Mouse (Mus musculus) limb, embryonic 11.5 days (tissue): ENCODE data around the gene Akap2. TPM values are rescaled to one million over a fixed set of nuclear protein-coding genes. Genes with fewer than 3 reads are reported as not detected.
"Not testable (repeated sequence)": the region's sequence is repeated elsewhere in the genome, so short reads cannot be mapped to it uniquely, and the experiment has no call there.

Source experiments
- ATAC-seq: fragments of 200-750 bp; cut with Nextera tagmentation; 2 replicates; pipeline ENCODE4 v1.8.0; 2017; ENCODE audit warnings: low read depth; ENCODE audit not compliant: insufficient number of reproducible peaks, low FRiP score, low TSS enrichment
- DNase-seq: peaks from one replicate; pipeline ENCODE4 v3.0.0-alpha.2; 2015; ENCODE audit warnings: low spot score
- H3K27ac ChIP-seq: fragments of 300-500 bp; sonication (generic); replicated peaks from 2 replicates; pipeline ENCODE4 v1.5.1; 2014; ENCODE audit warnings: low read depth, mild to moderate bottlenecking, low read length
- H3K27me3 ChIP-seq: fragments of 300-500 bp; sonication (generic); 2 replicates; pipeline ENCODE4 v1.6.1; 2014; ENCODE audit warnings: mild to moderate bottlenecking, low read length, mixed read lengths; ENCODE audit not compliant: control insufficient read depth, insufficient read depth
- H3K36me3 ChIP-seq: fragments of 300-500 bp; sonication (generic); 2 replicates; pipeline ENCODE4 v1.6.1; 2014; ENCODE audit warnings: mild to moderate bottlenecking, low read length, moderate library complexity, mixed read lengths; ENCODE audit not compliant: control insufficient read depth, insufficient read depth
- H3K4me1 ChIP-seq: fragments of 300-500 bp; sonication (generic); 2 replicates; pipeline ENCODE4 v1.6.1; 2014; ENCODE audit warnings: low read length, mixed read lengths; ENCODE audit not compliant: control insufficient read depth, insufficient read depth
- H3K4me2 ChIP-seq: fragments of 300-500 bp; sonication (generic); 2 replicates; pipeline ENCODE4 v1.6.1; 2014; ENCODE audit warnings: low read depth, mild to moderate bottlenecking, moderate library complexity; ENCODE audit not compliant: severe bottlenecking
- H3K4me3 ChIP-seq: fragments of 300-500 bp; sonication (generic); 2 replicates; pipeline ENCODE4 v1.5.1; 2014; ENCODE audit warnings: low read depth, low read length
- H3K9ac ChIP-seq: fragments of 300-500 bp; sonication (generic); 2 replicates; pipeline ENCODE4 v1.6.1; 2014; ENCODE audit warnings: mild to moderate bottlenecking, low read length
- H3K9me3 ChIP-seq: fragments of 300-500 bp; sonication (generic); 2 replicates; pipeline ENCODE4 v1.6.1; 2016; ENCODE audit warnings: low read length; ENCODE audit not compliant: control insufficient read depth
- WGBS: fragments of 180-500 bp; shearing (Covaris S2); extraction: QIAGEN DNeasy Blood & Tissue Kit; methylation state at CpG from one replicate; pipeline ENCODE4 v1.1.7; 2014; 5-methylcytosine and 5-hydroxymethylcytosine counted together
- polyA plus RNA-seq: library from polyadenylated mRNA; unstranded; fragments of >200 nt; fragmentation: Nextera tagmentation; extraction: Ambion mirVana; gene quantifications from 2 replicates; pipeline ENCODE4 v1.2.1, GENCODE M21; 2014

The Akap2 gene
- polyA plus RNA-seq, 1 experiment from 2014 or later, result 32.8 TPM

DNA sequence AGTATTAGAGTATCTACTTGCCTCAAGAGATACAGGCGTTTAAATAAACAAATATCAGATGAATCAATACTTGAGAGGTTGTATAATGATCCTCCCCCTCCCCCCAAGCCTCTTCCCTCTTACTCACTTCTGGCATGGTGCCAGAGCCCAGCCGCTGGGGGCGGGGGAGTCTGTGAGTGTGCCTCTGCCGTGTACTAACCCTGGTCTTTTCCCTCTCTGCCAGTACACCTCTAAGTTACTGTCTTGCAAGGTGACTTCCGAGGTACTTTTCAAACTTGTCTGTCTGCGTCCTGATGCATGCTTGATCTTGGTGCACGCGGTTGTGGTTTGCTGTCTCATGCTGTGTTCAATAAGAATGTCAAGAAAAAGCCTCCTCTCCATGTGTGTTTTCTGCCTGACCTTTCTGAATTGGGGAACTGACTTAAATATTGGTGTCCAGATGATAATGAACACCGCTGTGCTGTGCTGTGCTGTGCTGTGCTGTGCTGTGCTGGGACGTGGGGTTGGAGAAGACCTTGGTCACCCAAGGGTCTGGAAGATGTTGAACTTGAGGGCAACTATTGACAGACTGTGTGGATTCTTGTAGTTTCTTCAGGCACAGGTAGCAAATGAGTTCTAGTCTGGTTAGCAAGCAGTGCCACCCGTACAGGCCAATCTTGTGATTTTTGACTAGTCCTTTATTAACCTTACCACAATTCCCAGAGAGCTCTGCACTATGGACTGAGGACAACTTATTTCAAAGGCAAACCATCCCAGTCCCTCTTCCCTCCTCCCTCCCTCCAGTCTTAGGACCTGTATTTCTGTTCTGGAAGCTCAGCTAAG lies 168.8 kb downstream of the Akap2 start:
- H3K36me3 ChIP-seq, result no peaks in the 10 kb centered on the region
- no peaks in the 10 kb centered on the region for H3K9me3 ChIP-seq
- no peak overlapping the region for H3K4me3 ChIP-seq
- no peaks in the 10 kb centered on the region for H3K27me3 ChIP-seq
- H3K4me1 ChIP-seq, result peaks cover 2% of the 10 kb centered on the region; the same call in 1 of the 2 replicates
- no peak overlapping the region for H3K27ac ChIP-seq
- DNase-seq (no peak), ATAC-seq (no peak)
- 76% methylated on average over 11 of the region's 11 CpGs for WGBS
- no peak overlapping the region for H3K4me2 ChIP-seq
- H3K9ac ChIP-seq, result no peak overlapping the region

DNA sequence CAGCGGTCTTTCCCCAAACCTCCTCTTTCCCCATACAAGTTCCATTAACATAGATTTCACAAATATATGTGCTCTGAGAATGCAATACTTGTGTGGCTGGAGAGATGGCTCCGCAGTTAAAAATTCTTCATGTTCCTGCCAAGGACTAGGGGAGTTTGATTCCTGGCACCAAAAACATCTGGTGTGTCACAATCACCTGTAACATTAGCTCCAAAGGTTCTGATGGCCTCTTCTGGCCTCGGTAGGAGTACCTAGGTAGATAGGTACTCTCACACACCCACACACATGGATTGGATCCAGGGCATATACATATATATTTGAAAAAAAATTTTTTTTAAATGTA lies 169.4 kb downstream of the Akap2 start:
- Histone ChIP-seq H3K27me3 (no peaks in the 10 kb centered on the region), H3K9ac (no peak overlapping the region), H3K4me1 (peaks cover 2% of the 10 kb centered on the region; the same call in 1 of the 2 replicates), H3K4me3 (no peak overlapping the region), H3K27ac (no peak overlapping the region), H3K4me2 (no peak overlapping the region), H3K9me3 (no peaks in the 10 kb centered on the region), H3K36me3 (no peaks in the 10 kb centered on the region)
- DNase-seq (no peak), ATAC-seq (no peak)
- 91% methylated on average over 3 of the region's 3 CpGs for WGBS

DNA sequence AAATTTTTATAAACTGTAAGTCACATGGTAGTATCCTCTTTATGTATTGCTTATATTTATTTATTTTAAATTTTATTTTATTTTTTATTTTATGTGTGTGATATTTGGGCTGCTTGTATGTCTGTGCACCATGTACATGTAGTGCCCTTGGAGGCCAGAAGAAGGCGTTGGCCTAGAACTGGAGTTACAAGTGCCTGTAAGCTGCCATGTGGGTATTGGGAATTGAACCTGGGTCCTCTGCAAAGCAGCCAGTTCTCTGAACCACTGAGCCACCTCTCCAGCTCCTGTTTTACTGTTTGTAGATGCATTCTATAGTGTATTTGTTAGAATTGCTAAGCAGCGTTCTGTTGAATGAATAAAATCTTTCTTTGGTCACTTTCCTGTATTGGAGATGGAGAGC lies 170.8 kb downstream of the Akap2 start:
- Histone ChIP-seq H3K36me3 (no peaks in the 10 kb centered on the region), H3K27me3 (no peaks in the 10 kb centered on the region), H3K9ac (no peak overlapping the region), H3K4me3 (no peak overlapping the region), H3K4me2 (no peak overlapping the region), H3K27ac (no peak overlapping the region), H3K9me3 (no peaks in the 10 kb centered on the region), H3K4me1 (peaks cover 2% of the 10 kb centered on the region; the same call in 1 of the 2 replicates)
- 96% methylated on average over 2 of the region's 2 CpGs for WGBS
- DNase-seq (no peak), ATAC-seq (no peak)

DNA sequence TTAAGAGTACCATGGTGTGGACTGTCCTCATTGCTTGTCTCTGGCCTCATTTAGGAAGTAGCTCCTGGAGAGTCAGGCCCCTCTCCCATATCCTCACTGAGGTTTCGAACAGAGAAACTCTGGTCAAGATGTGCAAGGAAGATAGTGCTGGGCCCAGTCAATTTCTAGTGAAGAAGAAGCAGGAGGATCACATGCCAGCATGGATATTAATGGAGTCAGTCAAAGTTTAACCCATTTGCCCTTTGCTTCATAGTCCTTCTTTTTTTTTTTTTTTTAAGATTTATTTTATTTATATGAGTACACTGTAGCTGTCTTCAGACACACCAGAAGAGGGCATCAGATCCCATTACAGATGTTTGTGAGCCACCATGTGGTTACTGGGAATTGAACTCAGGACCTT lies 171.5 kb downstream of the Akap2 start:
- not testable (repeated sequence) for H3K4me1 ChIP-seq, DNase-seq, H3K9ac ChIP-seq, H3K27ac ChIP-seq, H3K4me3 ChIP-seq, H3K9me3 ChIP-seq, H3K4me2 ChIP-seq, ATAC-seq, H3K36me3 ChIP-seq, H3K27me3 ChIP-seq
- 96% methylated on average over 1 of the region's 1 CpGs for WGBS

DNA sequence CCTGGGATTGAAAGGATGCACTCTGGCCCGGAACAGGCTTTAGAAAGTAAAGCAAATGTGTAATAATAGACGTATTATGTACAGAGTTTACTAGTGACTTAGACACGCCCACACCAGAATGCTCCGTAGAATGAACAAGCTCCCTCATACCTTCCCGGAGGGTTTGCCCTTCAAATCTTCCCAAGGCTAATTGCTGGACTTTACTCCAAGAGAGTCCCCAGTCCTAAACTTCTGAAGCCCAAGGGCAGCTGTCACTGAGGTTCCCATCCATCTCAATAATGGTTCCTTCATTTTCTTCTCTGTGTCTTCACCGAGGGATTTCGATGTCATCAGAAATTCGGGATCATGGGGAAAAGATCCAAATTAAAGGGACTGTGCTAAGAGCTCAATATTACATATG lies 172.3 kb downstream of the Akap2 start:
- Histone ChIP-seq H3K9me3 (no peaks in the 10 kb centered on the region), H3K27ac (no peak overlapping the region), H3K4me1 (peaks cover 2% of the 10 kb centered on the region; the same call in 1 of the 2 replicates), H3K4me3 (no peak overlapping the region), H3K27me3 (no peaks in the 10 kb centered on the region), H3K9ac (no peak overlapping the region), H3K36me3 (no peaks in the 10 kb centered on the region), H3K4me2 (no peak overlapping the region)
- DNase-seq (no peak), ATAC-seq (no peak)
- WGBS, result 96% methylated on average over 8 of the region's 8 CpGs

DNA sequence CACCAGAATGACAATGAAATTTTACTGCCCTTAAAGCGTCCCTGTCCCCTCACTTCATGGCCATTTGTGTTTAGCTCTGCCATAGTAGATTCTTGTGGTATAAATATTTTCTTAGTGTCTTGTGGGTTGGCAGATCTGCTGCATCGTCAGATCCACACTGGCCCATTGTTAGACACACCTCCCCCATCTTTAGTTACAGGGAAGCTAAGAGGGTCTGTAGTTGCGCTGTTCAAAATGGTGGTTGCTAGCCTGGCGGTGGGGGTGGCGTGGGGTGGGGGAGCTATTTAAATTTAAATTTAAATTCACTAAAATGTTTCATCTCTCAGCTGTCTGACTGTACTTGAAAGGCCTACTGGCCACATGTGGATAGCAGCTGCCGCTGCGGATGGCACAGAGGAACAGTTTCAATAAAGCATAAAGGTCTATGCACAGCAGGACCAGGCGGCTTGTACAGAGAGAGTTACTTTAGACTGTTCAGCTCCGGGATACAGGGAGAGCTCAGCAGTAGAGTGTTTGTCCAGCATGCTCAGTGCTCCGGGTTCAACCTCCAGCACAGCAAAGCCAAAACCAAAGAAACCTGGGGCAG lies 174.6 kb downstream of the Akap2 start:
- ATAC-seq, result no peak
- Histone ChIP-seq H3K9ac (no peak overlapping the region), H3K4me3 (no peak overlapping the region), H3K27ac (no peak overlapping the region), H3K27me3 (no peaks in the 10 kb centered on the region), H3K4me1 (no peaks in the 10 kb centered on the region), H3K9me3 (no peaks in the 10 kb centered on the region), H3K36me3 (no peaks in the 10 kb centered on the region), H3K4me2 (no peak overlapping the region)
- DNase-seq, result no peak
- WGBS, result 72% methylated on average over 10 of the region's 10 CpGs

DNA sequence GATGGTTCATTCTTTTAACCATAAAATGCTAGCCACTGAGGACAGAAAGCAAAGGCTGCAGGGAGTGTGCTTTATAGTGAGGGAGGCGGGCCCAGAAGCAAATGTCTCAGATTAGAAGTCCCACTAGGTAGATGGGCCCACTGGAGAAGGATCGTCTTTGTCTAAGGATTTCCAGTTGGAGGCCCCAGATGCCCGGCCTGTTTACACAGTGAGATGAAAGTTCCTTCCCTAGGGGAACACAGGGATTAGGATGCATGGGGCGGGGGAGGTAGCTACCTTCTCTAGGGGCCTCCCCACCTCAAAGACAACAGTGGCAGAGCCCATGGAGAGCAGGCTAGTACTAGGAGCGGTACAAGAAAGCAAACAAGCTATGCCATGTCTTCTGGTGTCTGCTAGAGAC lies 177.7 kb downstream of the Akap2 start:
- H3K4me2 ChIP-seq, result no peak overlapping the region
- ATAC-seq (no peak), DNase-seq (no peak)
- no peaks in the 10 kb centered on the region for H3K9me3 ChIP-seq
- H3K4me3 ChIP-seq, result no peak overlapping the region
- no peaks in the 10 kb centered on the region for H3K36me3 ChIP-seq
- H3K27ac ChIP-seq, result no peak overlapping the region
- WGBS, result 49% methylated on average over 5 of the region's 5 CpGs
- no peak overlapping the region for H3K9ac ChIP-seq
- no peaks in the 10 kb centered on the region for H3K27me3 ChIP-seq
- no peaks in the 10 kb centered on the region for H3K4me1 ChIP-seq

DNA sequence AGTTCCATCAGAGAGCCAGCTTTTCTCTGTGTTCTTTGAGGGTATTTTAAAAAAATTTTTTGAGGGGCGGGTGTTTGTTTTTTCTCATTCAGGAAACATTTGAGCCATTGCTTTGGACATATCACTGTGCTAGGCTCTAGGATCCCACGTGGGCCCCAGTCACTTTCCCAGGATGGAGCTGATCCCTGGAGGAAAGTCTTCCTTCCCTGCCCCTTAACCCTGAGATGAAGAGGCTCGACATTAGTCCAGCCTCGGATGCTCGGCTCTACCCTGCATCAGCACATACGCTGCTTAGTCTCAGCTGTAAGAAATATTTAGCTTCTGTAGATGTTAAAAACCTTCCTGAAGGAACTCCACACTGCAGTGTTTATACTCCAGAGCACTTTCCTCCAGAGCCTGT lies 178.4 kb downstream of the Akap2 start:
- H3K9me3 ChIP-seq, result no peaks in the 10 kb centered on the region
- 65% methylated on average over 6 of the region's 6 CpGs for WGBS
- H3K36me3 ChIP-seq, result no peaks in the 10 kb centered on the region
- H3K27ac ChIP-seq, result no peak overlapping the region
- H3K4me3 ChIP-seq, result no peak overlapping the region
- ATAC-seq (no peak), DNase-seq (no peak)
- no peak overlapping the region for H3K9ac ChIP-seq
- H3K4me1 ChIP-seq, result no peaks in the 10 kb centered on the region
- no peaks in the 10 kb centered on the region for H3K27me3 ChIP-seq
- H3K4me2 ChIP-seq, result no peak overlapping the region
